Mouse (Mus musculus) stomach, postnatal 0 days (tissue): ENCODE results near the gene Rnasek.

Experiments used
- CTCF ChIP-seq: IDR thresholded peaks from 2 replicates; pipeline ENCODE4 v1.5.1; 2016; ENCODE audit warnings: antibody characterized with exemption, low read depth, mild to moderate bottlenecking, moderate library complexity
- EP300 ChIP-seq: optimal IDR thresholded peaks from 2 replicates; pipeline ENCODE3; 2016; ENCODE audit warnings: antibody characterized with exemption

- TF ChIP-seq CTCF (no peak), EP300 (no peak)
These were observed 18.7 kb downstream of the Rnasek start, which contains the start of gene Slc16a13 for GRCm38 (mm10) chr11:70220731-70221602.
